Mouse (Mus musculus) neural tube, embryonic 14.5 days (tissue): ENCODE measurements around the gene Adamts4. TPM values are rescaled to one million over a fixed set of nuclear protein-coding genes. Genes with fewer than 3 reads are reported as not detected.

Experiments used
- ATAC-seq: fragments of 200-750 bp; cut with Nextera tagmentation; 2 replicates; pipeline ENCODE4 v1.8.0; 2017; ENCODE audit warnings: low read depth, mild to moderate bottlenecking, moderate TSS enrichment, moderate library complexity
- H3K27ac ChIP-seq: fragments of 300-500 bp; sonication (generic); 2 replicates; pipeline ENCODE4 v1.5.1; 2014; ENCODE audit warnings: low read depth, mild to moderate bottlenecking, control low read depth, low read length, moderate library complexity, mixed read lengths
- H3K27me3 ChIP-seq: fragments of 300-500 bp; sonication (generic); 2 replicates; pipeline ENCODE4 v1.6.1; 2014; ENCODE audit warnings: low read length; ENCODE audit not compliant: control insufficient read depth, insufficient read depth
- H3K36me3 ChIP-seq: fragments of 300-500 bp; sonication (generic); 2 replicates; pipeline ENCODE4 v1.6.1; 2014; ENCODE audit warnings: low read length, mixed read lengths; ENCODE audit not compliant: control insufficient read depth, insufficient read depth
- H3K4me1 ChIP-seq: fragments of 300-500 bp; sonication (generic); 2 replicates; pipeline ENCODE4 v1.6.1; 2014; ENCODE audit warnings: low read length; ENCODE audit not compliant: control insufficient read depth, insufficient read depth
- H3K4me2 ChIP-seq: fragments of 300-500 bp; sonication (generic); 2 replicates; pipeline ENCODE4 v1.6.1; 2014; ENCODE audit warnings: mild to moderate bottlenecking, low read depth, low read length, control low read depth
- H3K4me3 ChIP-seq: fragments of 300-500 bp; sonication (generic); 2 replicates; pipeline ENCODE4 v1.5.1; 2014; ENCODE audit warnings: low read depth, low read length, control low read depth, mixed read lengths
- H3K9ac ChIP-seq: fragments of 300-500 bp; sonication (generic); replicated peaks from 2 replicates; pipeline ENCODE4 v1.6.1; 2014; ENCODE audit warnings: low read depth, mild to moderate bottlenecking, control low read depth, low read length, mixed read lengths
- H3K9me3 ChIP-seq: fragments of 300-500 bp; sonication (generic); 2 replicates; pipeline ENCODE4 v1.6.1; 2016; ENCODE audit warnings: low read length; ENCODE audit not compliant: control insufficient read depth
- WGBS: fragments of 180-500 bp; shearing (Covaris S2); extraction: QIAGEN DNeasy Blood & Tissue Kit; methylation state at CpG from one replicate; pipeline ENCODE4 v1.1.7; 2014; 5-methylcytosine and 5-hydroxymethylcytosine counted together
- polyA plus RNA-seq: library from polyadenylated mRNA; unstranded; fragments of >200 nt; fragmentation: Nextera tagmentation; extraction: Ambion mirVana; gene quantifications from 2 replicates; pipeline ENCODE4 v1.2.1, GENCODE M21; 2014

Adamts4 gene
- polyA plus RNA-seq, 1 experiment from 2014 or later = 1.3 TPM

GRCm38 (mm10) chr1:171279012-171279705 is 28.9 kb downstream of the Adamts4 start:
- Histone ChIP-seq H3K9ac (no peak overlapping the region), H3K36me3 (peaks cover 31% of the 10 kb centered on the region), H3K4me2 (no peak overlapping the region; the same call in 1 of the 2 replicates), H3K4me3 (no peak overlapping the region), H3K9me3 (no peaks in the 10 kb centered on the region), H3K27ac (no peak overlapping the region), H3K27me3 (no peaks in the 10 kb centered on the region), H3K4me1 (peaks cover 7% of the 10 kb centered on the region)
- no peak for ATAC-seq
- WGBS = 89% methylated on average over 14 of the region's 14 CpGs

GRCm38 (mm10) chr1:171279721-171280120 is 29.5 kb downstream of the Adamts4 start:
- no peak for ATAC-seq
- Histone ChIP-seq H3K9me3 (no peaks in the 10 kb centered on the region), H3K4me3 (no peak overlapping the region), H3K4me1 (peaks cover 7% of the 10 kb centered on the region), H3K9ac (peak overlapping the region; percentile 47; the same call in 1 of the 2 replicates), H3K36me3 (peaks cover 31% of the 10 kb centered on the region), H3K4me2 (peak overlapping the region; percentile 66), H3K27ac (no peak overlapping the region), H3K27me3 (no peaks in the 10 kb centered on the region)
- WGBS = 67% methylated on average over 5 of the region's 5 CpGs

DNA sequence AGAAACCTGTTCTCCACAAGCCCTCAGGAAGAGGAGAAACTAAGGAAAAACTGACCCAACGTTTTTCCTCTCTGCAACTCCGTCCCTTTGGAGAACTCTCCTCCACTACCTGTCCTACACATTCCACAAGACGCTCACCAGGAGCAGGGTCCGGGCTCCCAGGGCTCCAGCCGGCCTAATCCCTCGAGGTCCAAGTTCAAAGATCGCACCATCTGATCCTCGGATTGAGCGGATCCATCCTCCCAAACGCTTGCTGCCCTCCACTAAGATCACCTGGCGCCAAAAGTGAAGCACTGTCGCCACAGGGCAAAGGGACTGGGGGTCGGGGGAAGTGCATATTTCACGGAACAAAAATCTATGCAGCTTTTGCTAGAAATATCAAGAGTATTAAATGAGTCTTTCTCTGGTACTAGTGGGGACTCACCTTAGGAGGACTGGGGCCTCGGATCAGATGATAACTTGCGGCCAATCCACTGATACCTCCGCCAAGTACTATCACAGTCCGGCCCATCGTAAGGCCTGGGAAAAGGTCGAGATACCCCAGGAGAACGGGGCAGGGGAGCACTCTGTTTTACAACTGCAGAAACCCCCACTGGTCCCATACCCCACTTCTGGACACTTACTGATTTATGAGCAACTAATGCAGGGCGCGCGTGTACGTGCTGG is 30.2 kb downstream of the Adamts4 start:
- H3K9ac ChIP-seq = peak overlapping the region; percentile 47
- H3K27me3 ChIP-seq = no peaks in the 10 kb centered on the region
- no peak overlapping the region for H3K27ac ChIP-seq
- H3K4me1 ChIP-seq = peaks cover 7% of the 10 kb centered on the region
- peaks cover 33% of the 10 kb centered on the region for H3K36me3 ChIP-seq
- peak overlapping the region; percentile 48 for H3K4me3 ChIP-seq
- 2% methylated on average over 25 of the region's 25 CpGs for WGBS
- peak overlapping the region; percentile 66 for H3K4me2 ChIP-seq
- no peak; the same call in 1 of the 2 replicates for ATAC-seq
- H3K9me3 ChIP-seq = no peaks in the 10 kb centered on the region

- peak; percentile 98 for ATAC-seq
- Histone ChIP-seq H3K4me1 (peaks cover 9% of the 10 kb centered on the region), H3K9ac (peak within 1 kb of the TSS; percentile 47), H3K27me3 (no peaks in the 10 kb centered on the region), H3K36me3 (peaks cover 34% of the 10 kb centered on the region), H3K9me3 (no peaks in the 10 kb centered on the region), H3K4me2 (peak within 1 kb of the TSS; percentile 66), H3K4me3 (peak within 1 kb of the TSS; percentile 48), H3K27ac (peak within 1 kb of the TSS; percentile 60; the same call in 1 of the 2 replicates)
- WGBS = under 1% methylated on average over 26 of the region's 26 CpGs
Measured at GRCm38 (mm10) chr1:171280916-171281527, 30.8 kb downstream of the Adamts4 start, which contains the start of gene Ppox. TSS of gene Ppox (minus strand) at chr1:171281186.

DNA sequence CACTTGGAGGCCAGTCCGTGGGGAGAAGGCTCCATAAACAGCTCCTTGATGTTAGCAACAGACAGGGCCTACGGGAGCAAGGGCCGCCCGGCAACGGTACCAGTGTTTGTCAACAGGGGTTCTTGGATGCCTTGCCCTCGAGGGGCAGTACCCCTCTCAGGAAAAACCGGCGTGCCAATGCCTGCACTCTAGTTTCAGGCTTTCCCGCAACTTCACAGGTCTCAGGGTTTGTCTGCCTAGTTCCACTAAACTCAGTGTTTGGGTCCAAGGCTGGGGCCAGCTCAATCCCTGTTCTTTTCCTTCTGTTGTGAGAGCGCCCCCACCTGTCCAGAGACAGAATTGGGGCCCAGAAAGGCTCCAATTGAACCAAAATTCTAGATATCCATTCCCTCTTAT is 31.3 kb downstream of the Adamts4 start:
- under 1% methylated on average over 10 of the region's 10 CpGs for WGBS
- Histone ChIP-seq H3K4me1 (peaks cover 13% of the 10 kb centered on the region), H3K36me3 (peaks cover 29% of the 10 kb centered on the region)

DNA sequence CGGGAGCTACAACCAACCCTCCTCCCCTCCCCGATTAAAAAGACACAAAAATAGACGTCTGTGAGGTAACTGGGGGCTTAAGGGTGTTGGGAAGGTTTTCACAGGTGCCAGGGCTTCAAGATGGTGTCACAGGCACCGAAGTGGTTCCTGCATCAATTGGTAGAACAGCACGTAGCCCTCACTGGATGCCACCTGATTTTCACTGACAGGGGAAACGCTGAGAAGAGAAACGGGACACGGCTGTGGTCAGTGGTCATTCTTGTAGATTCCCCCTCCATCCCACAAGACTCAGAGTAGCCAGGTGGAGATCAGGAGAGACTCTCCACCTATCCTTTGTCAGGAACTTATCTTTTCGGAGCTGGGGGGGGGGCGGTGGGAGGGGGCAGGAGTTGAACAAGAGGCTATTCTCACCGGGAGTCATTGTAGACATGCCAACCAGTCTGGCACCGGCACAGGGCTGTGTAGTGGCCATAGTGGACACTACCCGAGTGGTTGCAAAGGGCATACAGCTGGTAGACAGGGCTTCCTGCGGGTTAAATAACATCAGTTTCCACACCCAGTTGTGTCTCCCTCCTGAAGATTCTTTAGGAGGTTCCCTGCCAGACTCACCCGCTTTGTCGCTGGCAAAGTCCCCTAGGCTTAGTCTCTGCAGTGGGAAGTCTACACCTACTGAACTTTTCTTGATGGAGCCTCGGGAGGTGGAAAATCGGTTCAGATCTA is 32.0 kb downstream of the Adamts4 start:
- Histone ChIP-seq H3K36me3 (peaks cover 22% of the 10 kb centered on the region), H3K9ac (no peak overlapping the region), H3K27ac (no peak overlapping the region), H3K27me3 (no peaks in the 10 kb centered on the region), H3K4me3 (no peak overlapping the region), H3K4me1 (peaks cover 16% of the 10 kb centered on the region), H3K9me3 (no peaks in the 10 kb centered on the region), H3K4me2 (no peak overlapping the region)
- 82% methylated on average over 18 of the region's 18 CpGs for WGBS
- ATAC-seq = no peak

More for the DNA sequence above, 31.3 kb downstream of the Adamts4 start:
- peak; percentile 42 for ATAC-seq
- Histone ChIP-seq H3K4me3 (peak overlapping the region; percentile 48), H3K4me2 (peak overlapping the region; percentile 49), H3K27ac (peak overlapping the region; percentile 60; the same call in 1 of the 2 replicates), H3K27me3 (no peaks in the 10 kb centered on the region), H3K9me3 (no peaks in the 10 kb centered on the region), H3K9ac (0 out of 2 replicates have a peak overlapping the region, but pooled peaks have one; percentile 12)

- H3K9ac ChIP-seq = no peak overlapping the region
- WGBS = 93% methylated on average over 18 of the region's 18 CpGs
- peaks cover 16% of the 10 kb centered on the region for H3K4me1 ChIP-seq
- H3K9me3 ChIP-seq = no peaks in the 10 kb centered on the region
- H3K4me3 ChIP-seq = no peak overlapping the region
- no peaks in the 10 kb centered on the region for H3K27me3 ChIP-seq
- no peak overlapping the region for H3K27ac ChIP-seq
- peaks cover 18% of the 10 kb centered on the region for H3K36me3 ChIP-seq
- no peak overlapping the region for H3K4me2 ChIP-seq
- ATAC-seq = no peak
Measured at GRCm38 (mm10) chr1:171283188-171284160, 33.3 kb downstream of the Adamts4 start.

GRCm38 (mm10) chr1:171284491-171284890 is 34.3 kb downstream of the Adamts4 start:
- no peaks in the 10 kb centered on the region for H3K9me3 ChIP-seq
- H3K4me2 ChIP-seq = no peak overlapping the region
- no peak overlapping the region for H3K9ac ChIP-seq
- no peak overlapping the region for H3K4me3 ChIP-seq
- 89% methylated on average over 15 of the region's 15 CpGs for WGBS
- H3K36me3 ChIP-seq = peaks cover 18% of the 10 kb centered on the region
- ATAC-seq = no peak
- H3K4me1 ChIP-seq = peaks cover 16% of the 10 kb centered on the region
- no peak overlapping the region for H3K27ac ChIP-seq
- H3K27me3 ChIP-seq = no peaks in the 10 kb centered on the region
